Mouse (Mus musculus) frontal cortex, adult 2 months (tissue): ENCODE data around the gene Rasgef1b. TPM values are rescaled to one million over a fixed set of nuclear protein-coding genes. Genes with fewer than 3 reads are reported as not detected.
A peak's percentile ranks its signal among the peaks of the same experiment; 100 is the strongest.

Experiments used
- DNase-seq, 2 experiments: peaks; one replicate each; pipeline ENCODE4 v3.0.0; 2022; ENCODE audit warnings: low spot score in 1 of 2; ENCODE audit errors: extremely low spot score in 1 of 2
- polyA plus RNA-seq: library from polyadenylated mRNA; depleted of rRNA; stranded (reverse); fragments of >200 nt; gene quantifications from 2 replicates; pipeline ENCODE4 v1.2.3, GENCODE M21; 2012

The Rasgef1b gene
- polyA plus RNA-seq, 1 experiment, result 45.0 TPM

DNA sequence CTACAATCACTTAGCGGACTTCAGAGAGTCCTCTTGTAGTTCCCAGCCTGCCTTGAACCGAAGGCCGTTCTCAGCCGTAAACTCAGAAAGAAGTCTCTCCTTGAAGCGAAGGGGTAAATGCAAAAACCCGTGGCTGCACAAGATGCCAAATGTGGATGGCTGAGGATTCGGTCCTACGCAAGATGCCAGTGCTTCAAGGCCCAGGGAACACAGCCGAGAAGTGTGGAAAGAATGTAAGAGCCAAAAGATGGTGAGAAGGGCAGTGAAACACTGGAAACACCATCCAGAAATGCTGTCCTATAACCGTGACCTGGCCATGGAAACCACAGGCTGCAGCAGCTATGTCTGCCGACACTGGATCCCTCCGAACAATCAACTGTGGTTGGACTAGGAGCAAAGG is 313.2 kb downstream of the Rasgef1b start:
- DNase-seq, result no peak

GRCm38 (mm10) chr5:99415049-99415448 is 313.8 kb downstream of the Rasgef1b start:
- DNase-seq, result no peak

GRCm38 (mm10) chr5:99414293-99414692 is 314.6 kb downstream of the Rasgef1b start:
- DNase-seq, result no peak

DNA sequence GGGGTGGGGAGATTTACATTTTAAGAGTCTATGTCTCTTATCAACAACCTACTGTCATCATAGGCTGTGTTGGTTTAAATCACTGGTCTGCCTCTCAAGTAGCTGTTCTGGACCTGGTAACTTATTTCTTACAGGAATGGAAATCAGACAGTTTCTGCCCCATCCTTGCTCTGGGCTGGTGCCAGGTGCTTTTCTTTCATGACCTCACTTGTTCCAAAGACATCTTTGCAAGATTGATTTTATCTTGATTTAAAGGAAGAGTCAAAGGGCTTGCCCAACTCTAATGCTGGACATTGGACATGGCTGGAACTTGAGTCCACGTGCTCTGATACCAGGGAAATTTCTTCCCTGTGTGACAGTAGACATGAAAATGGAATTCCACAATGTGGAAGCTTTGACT is 315.0 kb downstream of the Rasgef1b start:
- no peak for DNase-seq

GRCm38 (mm10) chr5:99413391-99413790 is 315.5 kb downstream of the Rasgef1b start:
- peak; percentile 48 to 67 for DNase-seq

DNA sequence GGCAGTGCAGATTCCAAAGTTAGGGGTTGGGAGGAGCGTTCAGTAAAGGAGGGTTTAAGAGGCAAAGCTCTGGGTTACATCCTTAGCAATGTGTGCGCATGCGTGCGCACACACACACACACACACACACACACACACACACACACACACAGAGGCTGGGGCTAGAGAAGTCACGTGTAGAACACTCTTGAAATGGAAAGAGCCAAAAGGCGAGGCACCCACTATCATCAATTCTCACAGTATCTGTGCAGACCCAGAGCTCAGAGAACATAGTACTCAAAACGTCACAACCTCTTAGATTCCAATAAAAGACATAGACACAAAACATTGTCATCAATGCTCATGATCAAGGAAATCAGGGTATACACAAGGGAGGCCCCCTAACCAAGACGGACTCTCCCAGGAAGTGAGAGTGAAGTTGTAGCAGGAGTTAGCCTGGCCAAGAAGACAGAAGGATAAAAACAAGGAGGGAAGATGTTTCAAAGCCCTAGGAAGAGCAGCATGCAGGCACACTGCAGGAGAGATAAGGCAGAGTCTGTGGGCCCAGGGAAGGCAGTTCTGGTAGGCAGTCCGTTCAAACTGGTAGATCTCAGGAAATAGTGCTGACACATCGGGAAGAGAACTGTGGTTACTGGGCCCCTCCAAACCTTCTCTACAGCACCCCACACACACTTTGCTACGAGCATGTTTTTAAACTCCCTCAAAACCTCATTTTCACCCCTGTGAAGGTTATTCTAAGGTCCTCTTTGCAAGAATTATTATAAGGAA is 324.3 kb downstream of the Rasgef1b start:
- DNase-seq, result no peak

DNA sequence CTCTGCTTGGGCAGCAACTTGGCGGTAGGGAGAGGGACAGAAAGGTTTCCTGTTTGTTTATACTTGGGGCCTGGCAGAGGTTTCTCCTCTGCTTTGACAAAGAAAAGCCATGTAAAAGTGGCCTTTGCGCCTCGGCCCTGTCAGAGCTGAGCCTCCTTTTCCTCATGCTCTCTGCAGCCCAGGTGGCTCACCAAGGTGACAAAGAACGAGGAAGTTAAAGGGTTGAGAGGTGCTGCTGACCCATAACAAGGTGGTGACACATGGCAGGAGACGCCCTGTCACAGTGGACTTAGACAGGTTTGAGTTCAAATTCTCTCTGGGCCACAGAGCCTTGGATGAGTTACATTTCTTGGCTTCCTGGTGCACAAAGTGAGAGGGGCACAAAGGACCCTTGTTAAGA is 325.5 kb downstream of the Rasgef1b start:
- DNase-seq, result no peak

GRCm38 (mm10) chr5:99402784-99403183 is 326.1 kb downstream of the Rasgef1b start:
- no peak for DNase-seq

DNA sequence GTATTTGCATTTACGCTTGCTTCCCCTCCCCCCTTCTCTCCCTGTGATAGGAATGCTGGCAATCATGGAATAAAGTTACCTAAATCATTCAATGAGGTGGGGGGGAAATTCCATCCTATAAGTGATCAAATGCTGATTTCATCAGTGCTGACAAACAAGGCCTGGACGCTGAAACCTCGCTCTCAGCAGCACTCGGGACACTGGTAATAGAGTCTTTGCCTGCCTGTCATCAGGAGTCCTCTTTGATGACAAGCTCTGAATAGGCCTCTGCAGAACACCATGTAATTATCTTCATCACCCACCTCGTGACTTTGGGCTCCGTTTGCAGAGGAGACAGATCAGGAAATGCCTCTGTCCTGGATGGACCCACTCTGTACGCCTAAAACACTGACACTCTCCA is 326.6 kb downstream of the Rasgef1b start:
- no peak for DNase-seq

- no peak for DNase-seq
These were observed 328.8 kb downstream of the Rasgef1b start for GRCm38 (mm10) chr5:99399855-99400626.

DNA sequence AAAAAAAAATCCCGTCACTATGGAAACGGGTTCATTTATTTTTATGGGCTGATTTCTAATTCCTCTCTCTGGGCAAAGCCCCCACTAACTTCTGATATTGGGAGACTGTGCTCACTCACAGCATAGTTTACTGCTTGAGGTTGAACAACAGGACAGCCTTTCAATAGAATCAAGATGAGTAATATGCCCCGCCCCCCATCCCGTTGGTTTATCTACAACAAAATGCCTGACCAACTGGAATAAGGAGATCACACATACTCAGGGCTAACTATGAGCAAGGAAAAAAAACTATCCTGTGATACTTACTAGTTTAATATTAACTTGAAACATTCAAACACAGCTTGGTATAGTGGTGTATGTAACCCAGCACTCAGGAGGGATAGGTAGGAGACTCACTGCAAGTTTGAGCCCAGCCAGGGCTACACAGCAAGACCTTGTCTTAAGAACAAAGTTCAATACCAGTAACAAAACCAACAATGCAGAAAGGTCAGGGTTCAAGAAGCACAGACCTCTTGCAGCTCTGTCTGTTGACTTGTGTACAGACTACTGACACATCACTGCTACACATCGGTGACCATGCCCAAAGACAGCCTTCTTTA is 330.3 kb downstream of the Rasgef1b start:
- no peak for DNase-seq

GRCm38 (mm10) chr5:99394578-99394977 is 334.3 kb downstream of the Rasgef1b start:
- DNase-seq, result no peak

- DNase-seq, result no peak
These were observed 337.3 kb downstream of the Rasgef1b start for GRCm38 (mm10) chr5:99391525-99391924.

DNA sequence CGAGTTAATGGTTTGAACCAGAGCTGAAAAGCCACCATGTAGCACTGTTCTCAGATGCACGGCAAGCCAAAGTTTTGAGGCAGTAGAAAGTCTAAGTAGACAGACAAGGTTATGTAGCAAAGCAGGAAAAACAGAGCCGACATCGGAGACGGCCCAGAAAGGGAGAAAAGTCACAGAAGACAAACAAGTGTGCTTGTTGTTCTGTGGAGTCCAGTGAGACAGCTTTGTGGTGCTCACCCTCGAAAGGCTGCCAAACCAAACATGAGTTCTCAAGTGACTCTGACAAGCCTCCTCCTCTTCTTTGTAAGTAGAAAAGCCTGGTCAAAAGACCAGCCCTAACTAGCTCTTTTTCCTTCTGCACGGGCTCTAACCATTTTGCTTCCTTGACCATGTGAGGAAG is 338.1 kb downstream of the Rasgef1b start:
- DNase-seq, result no peak

GRCm38 (mm10) chr5:99390314-99390713 is 338.6 kb downstream of the Rasgef1b start:
- no peak for DNase-seq

DNA sequence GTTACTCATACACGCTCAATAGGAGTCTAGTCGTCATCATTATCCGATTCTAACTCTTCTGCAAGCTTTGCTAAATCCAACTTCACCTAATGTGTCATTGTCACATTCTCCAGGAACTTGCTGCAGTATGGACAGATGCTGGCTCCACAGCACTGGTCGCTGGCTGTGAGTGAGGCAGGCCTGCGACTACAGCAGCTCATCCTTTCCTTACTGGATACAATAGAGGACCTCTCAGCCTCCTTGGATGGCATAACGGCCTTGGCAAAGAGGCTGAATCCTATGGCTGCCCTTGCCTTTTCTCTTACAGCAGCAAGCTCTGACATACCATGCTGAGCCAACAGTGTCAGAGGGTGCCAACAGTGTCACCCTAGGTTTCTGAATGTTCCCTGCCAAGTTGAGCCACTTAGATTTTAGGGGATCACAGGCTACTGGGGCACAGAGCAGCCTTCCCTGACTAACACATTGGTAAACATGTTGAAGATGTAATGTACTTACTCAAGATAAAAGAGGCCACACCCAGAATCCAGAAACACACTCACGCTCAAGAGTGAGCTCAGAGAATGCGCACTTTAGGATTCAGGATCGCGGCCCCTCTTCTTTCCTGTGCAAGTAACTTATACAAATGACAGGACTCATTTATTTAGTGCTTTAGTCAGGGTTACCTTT is 340.1 kb downstream of the Rasgef1b start:
- DNase-seq, result no peak

GRCm38 (mm10) chr5:99388131-99388530 is 340.7 kb downstream of the Rasgef1b start:
- DNase-seq, result no peak

DNA sequence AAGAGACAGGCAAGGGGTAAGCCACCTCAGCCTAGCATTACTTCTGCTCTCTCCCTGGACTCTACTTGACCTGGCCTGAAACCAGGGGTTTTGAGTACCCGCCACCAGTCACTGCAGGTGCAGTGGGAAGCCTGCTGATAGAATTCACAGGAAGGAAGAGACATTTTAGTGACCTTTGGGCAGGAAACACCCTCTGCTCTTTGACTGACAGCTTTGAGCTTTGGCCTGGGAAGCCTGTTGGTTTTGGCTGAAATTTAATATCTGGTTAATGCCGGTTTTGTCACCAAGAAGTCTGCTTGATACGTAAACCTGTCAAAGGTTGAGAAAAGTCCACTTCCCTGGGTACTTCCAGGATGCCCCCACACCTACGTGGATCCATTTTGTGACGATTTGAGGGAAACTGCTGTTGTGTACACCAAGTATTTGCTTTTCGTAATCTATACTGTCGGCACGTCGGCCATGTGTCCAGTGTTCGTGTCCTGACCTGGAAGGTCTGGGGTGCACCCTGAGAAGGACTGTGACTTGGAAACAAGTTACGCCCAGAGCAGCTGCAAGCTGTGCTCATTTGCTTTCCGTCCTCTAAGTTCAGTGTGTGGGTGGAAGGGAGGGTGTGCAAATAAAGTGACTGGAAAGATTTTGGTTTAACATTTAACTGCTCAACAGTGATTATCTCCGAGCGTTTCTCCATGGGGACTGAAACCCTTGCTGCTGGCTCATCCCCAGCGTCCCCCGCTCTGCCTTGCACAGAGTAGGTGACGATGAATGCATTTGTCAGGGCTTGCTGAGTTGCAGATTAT is 341.5 kb downstream of the Rasgef1b start:
- DNase-seq, result peak; percentile 69 to 85

DNA sequence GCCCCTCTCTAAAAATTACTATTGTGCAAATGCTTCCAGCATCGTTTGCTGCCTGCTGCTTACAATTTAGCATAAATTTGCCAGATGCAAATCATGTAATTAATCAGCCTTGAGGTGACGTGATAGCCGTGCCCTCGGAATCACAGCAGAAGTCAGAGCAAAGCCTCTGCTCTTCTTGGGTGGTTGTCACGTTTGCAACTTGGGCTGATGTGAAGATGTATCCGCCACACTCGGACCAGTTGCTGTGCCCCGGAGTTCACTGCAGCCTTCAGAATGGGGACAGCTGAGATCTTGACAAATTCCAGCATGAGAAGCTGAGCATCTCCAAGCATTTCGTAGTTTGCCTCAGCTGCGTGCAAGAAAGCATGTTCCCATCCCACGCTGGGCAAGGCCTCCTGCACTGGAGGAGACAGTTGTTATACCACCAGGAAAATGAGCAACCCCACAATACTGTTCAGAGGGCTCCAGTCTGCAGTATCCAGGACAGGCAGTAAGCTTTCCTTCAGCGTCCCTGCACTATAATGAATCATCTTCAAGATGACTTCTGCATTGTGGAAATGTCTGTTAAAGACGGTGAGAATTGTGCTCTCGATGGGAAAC is 342.5 kb downstream of the Rasgef1b start:
- DNase-seq, result peak in 1 of 2 experiments; percentile 52

DNA sequence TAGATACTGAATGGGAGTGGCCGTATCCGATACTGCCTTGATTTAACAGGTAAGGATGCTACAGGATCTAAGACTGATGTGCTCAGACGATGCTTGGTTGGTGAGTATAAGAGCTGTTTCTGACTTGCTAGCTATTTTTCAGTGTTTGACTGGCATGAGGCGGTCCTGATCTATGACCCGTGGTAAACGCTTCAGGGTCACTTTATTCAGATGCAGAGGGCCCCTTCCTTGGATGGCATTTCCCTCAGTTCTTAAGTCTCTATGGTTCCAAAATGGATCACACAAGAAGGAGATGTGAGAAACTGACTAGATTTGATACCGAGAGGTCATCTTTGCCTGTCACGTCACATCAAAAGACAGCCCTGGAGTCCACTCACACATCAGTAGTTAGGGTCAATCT is 343.1 kb downstream of the Rasgef1b start:
- DNase-seq, result no peak
